Comparison of ENCODE assay signal across 10 mouse cellular contexts in genomic region chr4:148166986-148167385, GRCm38 (mm10). TPM values are rescaled to one million over a fixed set of nuclear protein-coding genes. Genes with fewer than 3 reads are reported as not detected.
DNase-seq lines count a peak whose midpoint lies in the region; ATAC-seq and TF ChIP-seq lines count a peak whose summit lies in the region.
"Had no signal": no experiment of that assay in that cellular context is flagged by ENCODE, and none has a peak within 500 bp of the region (broad histone marks: within the 10 kb centered on the region; RNA-seq: fewer than 3 reads in every experiment).

No protein-coding gene starts in this region.

- no peaks in the 10 kb centered on the region for H3K9me3 ChIP-seq in kidney, embryonic 15.5 days (replicated peaks)
- no peaks in the 10 kb centered on the region for H3K9me3 ChIP-seq in liver, postnatal 0 days (ENCODE audit: low read length)
- H3K9me3 ChIP-seq in neural tube, embryonic 13.5 days: no peaks in the 10 kb centered on the region
- H3K9me3 ChIP-seq: megakaryocyte, embryonic 14.5 days had no signal

- H3K9ac ChIP-seq in kidney, embryonic 15.5 days: no peak overlapping the region
- no peak overlapping the region for H3K9ac ChIP-seq in liver, postnatal 0 days (replicated peaks)
- peak overlapping the region; percentile 47; the same call in 1 of the 2 replicates for H3K9ac ChIP-seq in neural tube, embryonic 13.5 days

- peak; percentile 70 for TF ChIP-seq CTCF in liver, postnatal 0 days (IDR thresholded peaks at IDR 0.05; ENCODE audit: low read depth)

- H3K4me2 ChIP-seq in kidney, embryonic 15.5 days: peak overlapping the region; percentile 41
- no peak overlapping the region for H3K4me2 ChIP-seq in liver, postnatal 0 days (ENCODE audit: low read depth, low read length)
- H3K4me2 ChIP-seq in neural tube, embryonic 13.5 days: peak overlapping the region; percentile 43

- no peak overlapping the region for H3K27ac ChIP-seq in kidney, embryonic 15.5 days
- H3K27ac ChIP-seq in liver, postnatal 0 days (ENCODE audit: low read depth): no peak overlapping the region
- H3K27ac ChIP-seq in neural tube, embryonic 13.5 days (replicated peaks): peak overlapping the region; percentile 62

- peak overlapping the region; percentile 8 for H3K4me3 ChIP-seq in kidney, embryonic 15.5 days (replicated peaks)
- no peak overlapping the region for H3K4me3 ChIP-seq in liver, postnatal 0 days (ENCODE audit: low read depth, low read length)
- peak overlapping the region; percentile 2; the same call in 1 of the 2 replicates for H3K4me3 ChIP-seq in neural tube, embryonic 13.5 days
- H3K4me3 ChIP-seq: erythroblast, embryonic 14.5 days; megakaryocyte, embryonic 14.5 days had no signal

- no peak for TF ChIP-seq EP300 in liver, postnatal 0 days (IDR thresholded peaks at IDR 0.05; ENCODE audit: low read depth)

- 17% methylated on average over 4 of the region's 4 CpGs for WGBS in kidney, embryonic 15.5 days
- WGBS in liver, postnatal 0 days (ENCODE audit: insufficient replicate concordance): 21% methylated on average over 4 of the region's 4 CpGs
- WGBS in neural tube, embryonic 13.5 days: 7% methylated on average over 4 of the region's 4 CpGs

- peaks cover 31% of the 10 kb centered on the region for H3K4me1 ChIP-seq in kidney, embryonic 15.5 days
- H3K4me1 ChIP-seq in liver, postnatal 0 days (ENCODE audit: insufficient read depth): peaks cover 2% of the 10 kb centered on the region; the same call in 1 of the 2 replicates
- H3K4me1 ChIP-seq in neural tube, embryonic 13.5 days (replicated peaks): peaks cover 31% of the 10 kb centered on the region

- DNase-seq in 416B (ENCODE audit: low read depth): peak; percentile 72
- DNase-seq in Muller cell, postnatal 12 days (ENCODE audit: inconsistent ontology term): peak; percentile 45
- peak; percentile 75 to 88 for DNase-seq in cerebellum, postnatal 25 days
- peak; percentile 50 for DNase-seq in heart, adult 8-10 months (ENCODE audit: low spot score)
- DNase-seq in liver, postnatal 0 days: peak; percentile 72

- no peak for ATAC-seq in kidney, embryonic 15.5 days (replicated peaks; ENCODE audit: low FRiP score)
- ATAC-seq in liver, postnatal 0 days: no peak
- no peak for ATAC-seq in neural tube, embryonic 13.5 days (ENCODE audit: low read depth)
- no peak for ATAC-seq in frontal cortex, adult (ENCODE audit: low TSS enrichment)

- no peaks in the 10 kb centered on the region for H3K36me3 ChIP-seq in kidney, embryonic 15.5 days
- H3K36me3 ChIP-seq in liver, postnatal 0 days (replicated peaks; ENCODE audit: insufficient read depth, low read length): no peaks in the 10 kb centered on the region
- no peaks in the 10 kb centered on the region for H3K36me3 ChIP-seq in neural tube, embryonic 13.5 days

- H3K27me3 ChIP-seq in kidney, embryonic 15.5 days: peaks cover 90% of the 10 kb centered on the region
- peaks cover 76% of the 10 kb centered on the region for H3K27me3 ChIP-seq in liver, postnatal 0 days (ENCODE audit: insufficient read depth, low read length)
- H3K27me3 ChIP-seq in neural tube, embryonic 13.5 days: peaks cover 66% of the 10 kb centered on the region

RNA-seq across cellular contexts. Expression of gene Fbxo2, which starts 6.6 kb away (rescaled TPM):
- total RNA-seq in heart, adult 8-10 months (2022): under 1 TPM; 0.27 to 0.57 (median 0.31) TPM
- polyA plus RNA-seq in kidney, embryonic 15.5 days (2015; fragmentation: Nextera tagmentation; extraction: Ambion mirVana): 1.7 and 2.1 TPM in 2 replicates
- polyA plus RNA-seq in liver, postnatal 0 days (2015; fragmentation: Nextera tagmentation; extraction: Ambion mirVana): 0.19 TPM in 1 of 2 replicates, not detected in the other
- 6.1 and 6.9 TPM in 2 replicates for polyA plus RNA-seq in neural tube, embryonic 13.5 days (2015; fragmentation: Nextera tagmentation; extraction: Ambion mirVana)
- polyA plus RNA-seq: erythroblast, embryonic 14.5 days had no signal

RNA-seq across cellular contexts. Expression of gene Fbxo44, which starts 6.7 kb away (rescaled TPM):
- 10 to 100 TPM; 25.2 to 33.4 (median 25.5) TPM for total RNA-seq in heart, adult 8-10 months (2022)
- polyA plus RNA-seq in kidney, embryonic 15.5 days (2015; fragmentation: Nextera tagmentation; extraction: Ambion mirVana): 11.8 and 13.6 TPM in 2 replicates
- 0.81 and 0.97 TPM in 2 replicates for polyA plus RNA-seq in liver, postnatal 0 days (2015; fragmentation: Nextera tagmentation; extraction: Ambion mirVana)
- 81.4 and 87.6 TPM in 2 replicates for polyA plus RNA-seq in neural tube, embryonic 13.5 days (2015; fragmentation: Nextera tagmentation; extraction: Ambion mirVana)

RNA-seq across cellular contexts. Expression of gene Fbxo6, which starts 15.0 kb away (rescaled TPM):
- 10 to 100 TPM; 36.1 to 44.0 (median 39.6) TPM for total RNA-seq in heart, adult 8-10 months (2022)
- 15.5 and 19.9 TPM in 2 replicates for polyA plus RNA-seq in kidney, embryonic 15.5 days (2015; fragmentation: Nextera tagmentation; extraction: Ambion mirVana)
- polyA plus RNA-seq in liver, postnatal 0 days (2015; fragmentation: Nextera tagmentation; extraction: Ambion mirVana): 30.1 and 32.0 TPM in 2 replicates
- polyA plus RNA-seq in neural tube, embryonic 13.5 days (2015; fragmentation: Nextera tagmentation; extraction: Ambion mirVana): 16.4 and 16.6 TPM in 2 replicates

RNA-seq across cellular contexts. Expression of gene Draxin, which starts 36.5 kb away (rescaled TPM):
- under 1 TPM; 0.06 to 0.20 (median 0.07) TPM for total RNA-seq in heart, adult 8-10 months (2022)
- 0.46 and 0.62 TPM in 2 replicates for polyA plus RNA-seq in kidney, embryonic 15.5 days (2015; fragmentation: Nextera tagmentation; extraction: Ambion mirVana)
- polyA plus RNA-seq in liver, postnatal 0 days (2015; fragmentation: Nextera tagmentation; extraction: Ambion mirVana): 0.04 and 0.05 TPM in 2 replicates
- 14.0 and 14.3 TPM in 2 replicates for polyA plus RNA-seq in neural tube, embryonic 13.5 days (2015; fragmentation: Nextera tagmentation; extraction: Ambion mirVana)
- polyA plus RNA-seq: erythroblast, embryonic 14.5 days had no signal

RNA-seq across cellular contexts. Expression of gene Mad2l2, which starts 36.8 kb away (rescaled TPM):
- total RNA-seq in heart, adult 8-10 months (2022): 10 to 100 TPM in 3 of 4 experiments, 1 to 10 TPM in 1; 6.9 to 13.6 (median 11.7) TPM
- polyA plus RNA-seq in kidney, embryonic 15.5 days (2015; fragmentation: Nextera tagmentation; extraction: Ambion mirVana): 65.5 and 69.8 TPM in 2 replicates
- polyA plus RNA-seq in liver, postnatal 0 days (2015; fragmentation: Nextera tagmentation; extraction: Ambion mirVana): 16.9 and 18.8 TPM in 2 replicates
- 98.7 and 116 TPM in 2 replicates for polyA plus RNA-seq in neural tube, embryonic 13.5 days (2015; fragmentation: Nextera tagmentation; extraction: Ambion mirVana)
